Mouse (Mus musculus) cerebellum, adult 9-11 months (tissue): ENCODE measurements around the gene Tktl1.
A peak's percentile ranks its signal among the peaks of the same experiment; 100 is the strongest.
"Not testable (repeated sequence)": the region's sequence is repeated elsewhere in the genome, so short reads cannot be mapped to it uniquely, and the experiment has no call there.

Source experiments
- DNase-seq: peaks from one replicate; pipeline ENCODE4 v3.0.0; 2022

Tktl1 gene

DNA sequence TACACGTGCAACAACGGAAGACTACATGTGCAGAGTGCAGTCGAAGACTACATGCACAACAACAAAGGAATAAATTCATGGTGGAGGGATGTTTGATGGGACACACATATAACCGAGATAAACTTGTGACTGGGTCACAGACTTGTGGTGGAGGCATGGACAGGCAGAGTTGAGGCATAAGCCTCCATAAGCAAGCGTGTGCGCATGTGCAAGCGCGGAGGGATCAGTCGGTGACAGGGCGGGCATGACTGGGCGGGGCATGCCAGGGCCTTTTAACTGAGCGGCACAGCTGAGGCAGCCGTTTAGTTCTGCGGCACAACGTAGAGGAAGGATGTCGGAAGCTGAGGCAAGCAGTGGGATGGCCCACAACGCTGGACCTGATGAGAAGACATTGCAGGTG lies at the start of gene Tktl1:
Tktl1 (plus strand) TSS at position 301 of the 400 bp plus-strand sequence.
- no peak for DNase-seq

DNA sequence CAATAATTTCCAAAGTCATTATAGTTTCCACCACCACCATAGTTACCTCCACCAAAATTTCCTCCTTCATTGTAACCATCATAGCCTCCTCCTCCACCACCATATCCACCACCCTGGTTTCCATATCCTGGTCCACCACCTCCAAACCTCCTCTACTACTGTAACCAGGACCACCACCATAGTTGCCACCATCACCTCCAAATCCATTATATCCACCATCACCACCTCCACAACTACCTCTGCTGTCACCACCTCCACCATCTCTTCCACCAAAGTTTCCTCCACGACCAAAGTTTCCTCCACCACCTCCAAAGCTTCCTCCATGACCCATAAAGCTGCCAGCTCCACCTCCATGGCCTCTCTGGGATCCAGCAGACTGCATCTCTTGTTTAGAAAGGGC lies 41.8 kb upstream of the Tktl1 start, which contains the start of gene Mecp2:
Mecp2 (minus strand) TSS at position 101 of the 400 bp plus-strand sequence.
- not testable (repeated sequence) for DNase-seq

DNA sequence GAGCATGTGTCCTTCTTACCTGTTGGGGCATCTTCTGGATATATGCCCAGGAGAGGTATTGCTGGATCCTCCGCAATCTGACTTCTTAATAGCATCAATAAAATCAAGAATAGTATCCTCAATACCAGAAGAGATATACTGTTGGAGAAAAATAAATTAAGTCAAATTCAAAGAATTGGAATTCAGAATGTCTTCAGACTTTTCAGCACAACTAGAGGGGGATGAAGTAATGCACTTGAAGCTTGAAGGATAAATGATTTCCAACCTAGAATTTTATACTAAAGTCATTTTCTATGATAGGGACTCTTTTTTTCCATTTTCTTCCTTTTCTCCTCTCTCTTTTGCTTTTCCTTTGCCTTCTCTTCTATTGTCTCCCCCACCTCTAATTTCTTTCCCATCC lies 9.3 kb upstream of the Tktl1 start, which contains the start of gene Tex28:
Tex28 (minus strand) TSS at position 101 of the 400 bp plus-strand sequence.
- DNase-seq: no peak

DNA sequence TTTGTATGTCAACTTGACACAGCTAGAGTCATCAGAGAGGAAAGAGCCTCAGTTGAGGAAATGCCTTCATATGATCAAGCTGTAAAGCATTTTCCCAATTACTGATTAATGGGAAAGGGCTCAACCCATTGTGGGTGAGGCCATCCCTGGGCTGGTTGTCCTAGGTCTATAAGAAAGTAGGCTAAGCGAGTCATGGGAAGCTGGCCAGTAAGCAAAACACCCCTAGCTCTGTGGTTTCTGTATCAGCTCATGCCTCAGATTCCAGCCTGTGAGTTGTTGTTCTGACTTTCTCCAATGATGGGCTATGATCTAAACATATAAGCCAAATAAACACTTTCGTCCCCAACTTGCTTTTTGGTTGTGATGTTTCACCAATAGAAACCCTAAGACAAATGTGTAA lies 26.5 kb downstream of the Tktl1 start:
- no peak for DNase-seq

DNA sequence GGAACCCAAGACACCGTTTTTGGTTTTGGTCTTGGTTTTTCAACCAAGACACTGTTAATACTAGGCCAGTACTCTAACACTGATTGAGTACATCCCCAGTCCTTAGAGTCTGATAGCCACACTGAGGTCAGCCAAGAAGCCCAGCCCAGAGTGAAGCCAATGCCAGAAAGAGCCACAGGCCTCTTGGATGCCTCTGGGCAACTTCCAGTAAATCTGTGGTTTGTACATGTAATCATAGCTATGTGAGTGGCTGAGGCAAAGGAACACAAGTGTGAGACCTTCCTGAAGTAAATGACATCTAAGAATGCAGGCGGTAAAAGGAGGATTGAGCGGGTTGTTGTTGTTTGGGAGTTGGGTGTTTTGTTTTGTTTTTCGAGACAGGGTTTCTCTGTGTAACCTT lies 41.4 kb downstream of the Tktl1 start:
- DNase-seq: no peak

DNA sequence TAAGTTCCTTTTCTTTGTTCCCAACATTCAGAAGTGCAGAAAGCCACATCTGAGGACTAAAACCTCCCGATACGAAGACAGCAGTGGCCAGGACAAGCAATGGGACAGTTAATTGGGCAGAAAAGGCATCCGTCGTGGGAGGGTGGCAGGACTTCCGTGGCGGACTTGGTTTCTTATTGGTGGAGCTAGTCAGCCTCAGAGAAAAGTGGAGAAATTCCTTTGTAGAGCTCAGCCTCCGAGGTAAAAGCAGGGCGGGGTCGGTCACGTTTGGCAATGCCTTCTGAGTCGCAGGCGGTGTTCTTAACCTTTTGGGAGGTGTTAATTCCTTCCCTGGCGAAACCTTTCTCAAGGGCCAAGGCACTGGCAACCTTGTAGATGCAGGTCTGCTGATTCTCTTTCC lies 42.4 kb downstream of the Tktl1 start:
- no peak for DNase-seq

DNA sequence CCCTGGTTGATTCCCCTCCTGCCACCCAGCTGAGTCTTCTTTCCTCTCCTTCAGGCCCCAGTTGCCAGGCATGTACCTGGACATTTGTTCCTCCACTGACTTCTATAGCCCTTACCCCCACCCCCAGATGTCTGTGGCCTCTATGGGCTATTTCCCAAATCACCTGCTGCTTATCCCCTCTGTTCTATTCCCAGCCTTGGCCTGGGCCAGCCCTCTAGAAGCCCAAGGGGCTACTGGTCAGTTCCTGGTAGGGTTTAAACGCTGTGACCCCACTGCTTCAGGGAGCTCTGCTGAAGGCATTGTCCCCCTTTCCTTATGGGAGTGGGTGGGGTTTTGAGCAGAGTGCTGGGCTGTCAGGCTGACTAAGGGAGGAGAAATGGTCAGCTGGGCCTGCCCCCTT lies 43.0 kb downstream of the Tktl1 start:
- DNase-seq: not testable (repeated sequence)

DNA sequence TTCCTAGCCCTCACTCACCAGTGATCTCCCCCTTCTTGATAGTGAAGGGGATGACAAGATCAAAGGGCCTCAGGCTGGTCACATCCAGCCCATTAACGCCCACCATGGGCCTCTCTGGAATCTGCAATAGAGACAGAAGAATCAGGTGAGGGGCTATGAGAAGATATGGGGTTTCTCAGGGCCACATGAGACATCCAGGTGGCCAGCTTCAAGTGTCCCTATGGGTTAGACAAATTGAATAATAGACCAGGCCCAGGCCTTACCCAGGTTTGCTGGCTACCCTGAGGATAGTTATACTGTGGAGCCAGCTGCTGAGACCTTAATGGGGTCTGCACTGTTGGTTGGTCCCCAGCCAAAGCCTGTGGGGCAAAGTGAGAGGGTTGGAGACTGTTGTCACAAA lies 53.0 kb downstream of the Tktl1 start:
- DNase-seq: no peak

DNA sequence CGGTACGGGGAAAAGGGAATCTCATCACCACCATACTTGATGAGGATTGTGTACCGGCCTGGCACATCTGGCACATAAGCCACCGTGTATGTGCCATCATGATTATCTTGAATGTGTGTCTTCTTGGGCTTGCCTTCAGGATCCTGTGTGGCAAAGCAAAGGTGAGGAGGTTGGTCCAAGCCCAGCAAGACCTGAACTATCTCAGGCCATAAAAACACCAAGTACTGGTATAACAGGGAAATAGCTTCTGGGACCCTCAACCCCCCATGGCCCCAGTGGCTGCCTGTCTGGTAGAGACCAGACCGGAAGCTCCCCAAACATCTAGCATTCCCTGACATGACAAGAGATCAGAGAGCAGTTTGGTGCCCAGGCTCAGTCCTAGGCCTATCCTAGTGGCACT lies 56.1 kb downstream of the Tktl1 start:
- DNase-seq: no peak

DNA sequence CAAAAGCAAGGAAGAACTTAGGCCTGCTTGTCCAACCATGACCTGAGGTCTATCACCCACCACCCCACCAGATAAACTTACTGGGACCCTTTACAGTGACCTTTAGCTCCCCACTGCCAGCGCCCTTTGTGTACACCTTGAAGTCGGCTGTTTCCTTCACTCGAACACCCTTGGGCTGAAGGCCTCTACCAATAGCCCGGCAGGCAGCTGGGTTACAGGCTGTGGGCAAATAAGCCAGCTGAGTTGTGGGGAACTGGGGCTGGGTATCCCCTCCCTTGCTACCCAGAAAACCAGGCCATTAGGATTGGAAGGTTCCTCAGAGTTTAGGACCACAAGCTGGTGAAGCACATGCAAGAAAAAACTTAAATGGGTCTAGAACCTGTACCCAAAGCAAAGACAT lies 63.3 kb downstream of the Tktl1 start:
- no peak for DNase-seq

DNA sequence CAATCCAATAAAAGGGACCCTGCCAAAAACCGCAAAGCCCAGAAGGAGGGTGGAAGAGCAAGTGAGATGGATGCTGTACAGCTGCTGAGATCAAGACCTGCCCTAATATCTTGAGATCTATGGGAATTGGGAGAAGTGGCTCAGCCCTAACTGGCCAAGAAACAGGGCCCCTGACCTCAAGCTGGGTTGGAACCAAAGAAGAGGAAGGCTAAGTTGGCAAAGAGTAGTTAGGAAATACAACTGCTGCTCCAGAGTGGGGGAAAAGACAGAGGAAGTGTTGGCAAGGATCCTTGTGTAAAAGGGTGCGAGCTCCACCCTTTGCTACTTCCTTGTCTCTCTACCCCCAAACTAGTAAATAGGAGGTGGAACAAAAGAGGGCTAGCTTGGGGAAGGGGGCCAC lies 66.3 kb downstream of the Tktl1 start:
- DNase-seq: no peak

DNA sequence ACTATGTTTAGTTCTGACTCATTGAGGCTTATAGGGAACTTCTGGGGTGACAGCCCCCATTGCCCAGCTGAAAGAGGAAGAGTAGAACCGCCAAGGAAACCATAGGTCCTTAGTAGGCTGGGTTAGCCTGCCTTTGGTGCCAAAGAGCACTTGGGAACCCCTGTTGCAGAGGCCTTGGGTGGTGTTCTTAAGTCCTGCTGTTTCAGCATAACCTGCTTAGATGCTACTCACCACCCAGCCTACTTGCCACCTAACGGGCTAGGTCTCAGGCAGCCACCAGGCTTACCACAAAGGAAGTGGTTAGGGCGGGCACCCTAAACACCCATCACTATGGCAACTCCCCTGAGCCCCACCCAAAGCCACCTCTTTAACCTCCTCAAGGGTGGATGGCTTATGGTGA lies 66.7 kb downstream of the Tktl1 start:
- DNase-seq: no peak

DNA sequence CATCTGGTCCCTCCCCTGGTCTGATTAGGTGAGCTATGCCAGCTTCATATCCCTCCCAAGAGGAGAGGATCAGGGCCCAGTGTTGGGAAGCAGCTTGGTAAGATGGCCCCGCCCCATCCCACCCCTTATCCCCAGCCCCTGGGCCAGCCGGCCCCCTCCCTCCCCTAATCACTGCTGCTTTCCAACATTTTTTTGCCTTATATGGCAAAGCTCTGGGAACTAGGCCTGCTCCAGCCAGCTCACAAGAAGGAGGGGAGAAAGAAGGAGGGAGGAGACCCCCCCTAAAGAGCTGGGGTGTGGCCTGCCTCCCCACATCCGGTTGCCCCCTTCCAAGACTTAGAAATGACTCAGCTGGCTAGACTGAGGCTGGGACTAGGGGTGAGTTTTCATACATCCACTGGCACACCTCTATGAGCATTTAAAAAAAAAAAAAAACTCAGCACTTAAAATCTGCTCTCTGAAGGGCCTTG lies 67.6 kb downstream of the Tktl1 start:
- DNase-seq: peak; percentile 35

DNA sequence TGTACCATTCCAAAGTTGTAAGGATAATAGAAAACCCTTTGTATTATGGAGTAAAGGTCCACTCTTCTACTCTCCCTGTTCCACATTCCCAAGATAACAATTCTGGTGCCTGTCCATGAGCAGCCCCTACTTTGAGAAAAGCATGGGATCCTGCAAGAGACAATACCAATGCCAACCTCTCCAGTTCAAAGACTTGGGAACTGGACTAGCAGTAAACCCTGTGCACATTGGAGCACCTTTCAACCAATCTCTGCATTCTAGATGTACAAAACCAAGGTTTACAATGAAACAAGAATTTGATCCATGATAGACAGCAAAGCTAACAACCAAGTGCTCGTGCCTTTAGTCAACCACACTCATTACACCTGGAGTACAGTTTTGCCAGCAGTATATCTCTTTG lies 68.0 kb downstream of the Tktl1 start:
- DNase-seq: no peak

DNA sequence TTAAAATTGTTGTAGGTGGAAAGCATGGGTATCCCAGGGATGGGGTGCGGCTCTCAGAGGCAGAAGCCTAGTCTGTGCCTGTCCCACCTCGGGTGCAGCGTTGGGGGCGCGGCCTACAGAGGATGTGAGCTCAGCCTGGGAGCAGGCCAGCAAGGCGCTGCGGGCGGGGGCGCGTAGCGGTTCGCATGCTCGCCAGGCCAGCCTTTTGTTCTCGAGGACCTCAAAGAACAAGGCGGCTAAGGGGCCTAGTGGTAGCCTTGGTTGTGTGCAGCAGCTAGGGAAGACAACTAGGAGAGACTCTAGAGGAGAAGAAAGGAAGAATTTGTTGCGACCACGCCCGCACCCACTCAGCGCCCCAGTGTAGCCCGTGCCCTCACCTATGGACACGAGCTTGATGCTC lies 68.6 kb downstream of the Tktl1 start:
- DNase-seq: peak; percentile 80

DNA sequence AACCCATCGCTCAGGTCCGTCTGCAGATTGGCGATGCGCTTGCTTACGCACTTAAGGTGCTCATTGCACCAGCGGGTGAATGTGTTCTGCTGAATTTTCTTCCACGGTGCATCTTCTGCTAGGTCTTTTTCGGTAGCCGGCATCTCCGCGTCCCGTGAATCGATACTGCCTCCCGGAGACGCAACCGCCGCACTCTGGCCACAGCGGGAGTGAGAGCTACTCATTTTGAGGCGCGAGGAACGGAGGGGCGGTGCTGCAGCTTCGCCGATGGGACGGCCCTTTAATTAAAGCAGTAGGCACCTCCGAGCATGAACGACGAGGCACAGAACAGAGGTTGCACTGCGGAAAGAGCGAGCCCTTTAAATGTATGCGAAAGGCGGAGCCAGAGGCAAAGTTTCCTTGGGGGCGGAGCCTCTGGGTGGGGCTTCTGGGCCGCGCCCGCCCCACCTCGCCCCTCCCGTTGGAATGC lies 69.2 kb downstream of the Tktl1 start:
- DNase-seq: peak; percentile 90

DNA sequence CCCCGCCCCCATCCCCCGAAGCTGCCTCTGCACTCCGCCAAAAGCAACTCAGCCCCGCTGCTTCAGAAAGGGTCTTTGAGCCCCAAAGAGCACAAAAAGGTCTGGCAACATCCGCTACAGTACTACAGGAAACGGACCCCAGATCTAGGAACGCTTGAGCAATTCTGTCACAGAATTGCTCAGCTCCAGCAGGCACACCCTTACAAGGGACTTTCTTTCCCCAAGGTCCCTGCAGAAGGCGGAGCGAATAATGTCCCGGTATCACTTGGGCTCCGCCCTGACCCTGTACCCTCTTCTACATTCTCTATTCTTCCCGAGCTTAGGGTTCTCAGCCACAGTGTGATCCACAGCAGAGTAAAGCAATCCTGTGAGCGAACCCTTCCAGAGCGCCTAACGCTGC lies 69.6 kb downstream of the Tktl1 start:
- no peak for DNase-seq

DNA sequence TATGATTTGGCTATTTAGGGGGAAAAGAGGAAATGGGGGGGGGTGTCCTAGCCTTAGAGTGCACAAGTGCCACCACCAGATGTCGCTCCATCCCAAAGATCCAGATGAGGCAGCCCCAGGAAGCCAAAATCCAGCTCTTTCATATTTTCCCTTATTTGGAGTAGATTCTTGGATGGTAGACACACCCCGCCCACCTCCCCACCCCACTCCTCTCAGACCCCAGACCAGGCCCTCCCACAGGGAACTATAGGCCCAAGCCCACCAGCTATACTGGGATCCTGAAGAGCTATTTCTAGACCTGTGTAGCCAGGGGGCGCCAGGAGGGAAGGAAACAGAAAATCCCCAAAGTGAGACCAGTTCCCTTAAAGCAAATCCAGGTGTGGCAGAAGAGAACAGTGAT lies 71.6 kb downstream of the Tktl1 start:
- peak; percentile 43 for DNase-seq

DNA sequence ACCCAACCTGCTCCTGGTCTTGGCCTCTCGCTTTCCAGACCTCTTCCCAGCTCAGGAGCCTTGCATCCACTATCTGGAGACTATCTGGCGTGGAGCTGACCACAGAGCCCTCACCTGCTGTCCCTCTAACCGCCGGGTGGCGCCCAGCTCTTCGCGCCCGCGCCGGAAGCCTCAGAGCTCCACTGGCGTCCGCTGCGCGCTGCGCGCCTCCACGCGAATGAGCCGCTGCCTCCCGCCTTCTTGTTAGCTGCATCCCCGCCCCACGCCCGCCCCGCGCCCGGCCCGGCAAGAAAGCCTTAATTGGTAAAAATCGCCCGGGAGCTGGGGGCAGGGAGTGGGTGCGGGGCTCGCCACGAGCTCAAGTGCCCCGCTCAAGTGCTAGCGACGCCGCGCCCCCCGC lies 72.6 kb downstream of the Tktl1 start, which contains the start of gene Flna:
Flna (minus strand) TSS at position 206 of the 400 bp plus-strand sequence.
- DNase-seq: peak; percentile 82

DNA sequence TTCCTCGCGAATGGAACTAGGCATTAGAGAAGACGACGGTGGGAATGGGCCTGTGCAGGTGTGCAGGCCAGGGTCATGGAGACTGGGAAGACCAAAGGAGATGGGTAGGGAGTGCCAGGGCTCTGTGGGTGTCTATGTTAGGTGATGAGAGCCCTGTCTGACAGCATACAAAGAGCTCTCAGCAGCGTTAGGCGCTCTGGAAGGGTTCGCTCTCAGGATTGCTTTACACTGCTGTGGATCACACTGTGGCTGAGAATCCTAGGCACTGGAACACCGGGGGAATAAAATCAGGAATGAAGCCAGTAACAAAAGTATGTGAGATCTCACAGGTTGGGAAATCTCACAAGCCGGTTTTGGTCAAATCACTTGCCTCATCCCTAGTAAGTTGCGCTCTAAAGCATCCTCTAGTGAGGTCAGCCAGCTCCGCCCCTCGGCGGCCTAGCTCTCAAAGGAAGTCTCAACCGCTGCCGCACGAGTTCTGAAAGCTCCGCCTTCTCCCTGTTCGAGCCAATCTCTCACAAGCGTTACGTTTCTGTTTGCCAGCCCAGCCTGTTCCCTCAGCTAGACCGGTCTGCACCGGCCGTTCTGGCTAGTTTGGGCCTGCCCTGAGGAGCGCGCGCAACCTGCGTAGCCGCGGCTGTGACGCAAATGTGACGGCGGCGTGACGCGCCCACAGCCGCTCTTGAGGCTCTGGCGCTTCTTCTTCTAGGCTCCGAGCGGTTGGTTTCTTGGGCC lies 77.3 kb downstream of the Tktl1 start, which contains the start of gene Emd:
Emd (plus strand) TSS at position 535 of the 735 bp plus-strand sequence.
- DNase-seq: peak; percentile 94

DNA sequence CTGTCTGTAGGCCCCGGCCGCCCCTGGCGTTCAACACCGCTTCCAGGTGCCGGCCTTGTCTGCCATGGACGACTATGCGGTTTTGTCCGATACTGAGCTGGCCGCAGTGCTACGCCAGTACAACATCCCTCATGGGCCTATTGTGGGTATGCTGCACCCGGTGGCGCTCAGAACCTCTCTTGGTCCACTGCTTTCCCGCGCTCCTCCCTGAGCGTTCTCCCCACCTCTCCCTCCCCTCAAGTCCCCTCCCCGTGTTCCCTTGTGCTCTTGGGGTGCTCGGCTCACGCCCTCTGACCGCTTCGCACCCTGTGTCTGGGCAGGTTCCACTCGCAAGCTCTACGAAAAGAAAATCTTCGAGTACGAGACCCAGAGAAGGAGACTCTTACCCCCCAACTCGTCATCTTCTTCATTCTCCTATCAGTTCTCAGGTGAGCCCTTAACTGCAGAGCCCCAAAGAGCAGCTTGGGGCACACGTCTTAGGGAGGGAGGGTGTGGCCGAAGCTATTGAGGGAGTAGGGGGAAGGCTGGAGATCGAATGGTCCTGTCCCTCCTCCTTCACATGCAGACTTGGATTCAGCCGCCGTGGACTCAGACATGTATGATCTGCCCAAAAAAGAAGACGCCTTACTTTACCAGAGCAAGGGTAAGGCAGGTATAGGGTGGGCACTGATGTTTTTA lies 78.0 kb downstream of the Tktl1 start:
- no peak for DNase-seq

DNA sequence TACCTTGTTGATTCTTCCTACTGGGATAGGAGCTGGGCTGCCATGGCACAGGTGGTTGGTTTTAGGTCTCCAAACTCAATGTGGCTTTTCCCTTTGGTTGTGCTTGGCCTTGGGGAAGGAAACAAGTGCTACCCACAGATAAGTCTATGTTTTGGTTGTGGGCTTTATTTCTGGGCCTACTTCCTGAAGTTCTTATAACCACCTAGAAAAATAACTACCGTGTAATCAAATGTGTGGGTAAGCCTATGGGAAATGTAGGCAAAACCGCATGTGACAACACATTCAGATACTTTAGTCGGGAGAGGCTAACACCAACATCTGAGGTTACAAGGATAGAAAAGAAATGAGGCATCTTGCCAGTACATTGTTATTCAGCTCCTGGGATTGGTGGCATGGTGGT lies 80.7 kb downstream of the Tktl1 start:
- DNase-seq: no peak
